Mouse (Mus musculus) G1E (cell line): Measurements from ENCODE around the gene Xndc1.

ENCODE experiments used
- CTCF ChIP-seq: IDR thresholded peaks from 2 replicates; pipeline ENCODE4 v1.5.1; 2012; ENCODE audit warnings: low read depth, low read length, inconsistent platforms, mixed read lengths
- GATA2 ChIP-seq: IDR thresholded peaks from 2 replicates; pipeline ENCODE4 v1.6.1; 2012; ENCODE audit warnings: low read depth, low read length, inconsistent platforms, borderline replicate concordance

DNA sequence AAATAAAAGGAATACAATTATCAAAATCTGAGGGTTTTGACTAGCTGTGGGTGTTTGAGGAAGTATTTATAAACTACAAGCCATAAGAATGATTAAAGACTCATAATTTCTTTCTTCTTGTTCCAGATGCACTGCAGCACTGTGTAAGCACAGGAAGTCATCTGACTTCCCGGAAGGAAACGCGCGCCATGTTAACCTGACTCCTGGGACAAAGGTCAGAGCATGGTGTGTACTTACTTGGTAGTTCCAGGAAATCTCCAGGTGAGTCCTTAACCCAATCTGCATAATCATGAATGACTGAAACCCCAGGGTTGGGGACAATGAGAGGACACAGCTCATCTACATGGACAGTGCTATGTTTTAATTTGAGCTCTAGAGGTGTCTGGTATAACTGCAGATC is 67.1 kb downstream of the Xndc1 start:
- TF ChIP-seq CTCF (no peak), GATA2 (no peak)
